Mouse (Mus musculus): ENCODE data around the gene Chd1l. TPM values are rescaled to one million over a fixed set of nuclear protein-coding genes. Genes with fewer than 3 reads are reported as not detected.

Gene Chd1l
- total RNA-seq, 2 experiments from 2014 or later = 10.4 to 12.3 TPM

- DNase-seq = no peak
- intact Hi-C loops (cut with DNase I) = no loop called here
Observed at GRCm38 (mm10) chr3:97624611-97625010, 14.6 kb upstream of the Chd1l start.

- DNase-seq = no peak
- intact Hi-C loops (cut with DNase I) = no loop called here
Observed at GRCm38 (mm10) chr3:97620657-97621056, 10.7 kb upstream of the Chd1l start.

GRCm38 (mm10) chr3:97617899-97618298, 7.9 kb upstream of the Chd1l start:
- no peak for DNase-seq
- intact Hi-C loops (cut with DNase I) = no loop called here

GRCm38 (mm10) chr3:97617091-97617825, 7.3 kb upstream of the Chd1l start:
- DNase-seq = no peak
- intact Hi-C loops (cut with DNase I) = no loop called here

- intact Hi-C loops (cut with DNase I) = no loop called here
- DNase-seq = no peak
Observed at GRCm38 (mm10) chr3:97615933-97616332, 5.9 kb upstream of the Chd1l start.

GRCm38 (mm10) chr3:97615154-97615553, 5.2 kb upstream of the Chd1l start:
- no peak for DNase-seq
- intact Hi-C loops (cut with DNase I) = no loop called here

GRCm38 (mm10) chr3:97611021-97611420, 1.0 kb upstream of the Chd1l start:
- intact Hi-C loops (cut with DNase I) = loop anchor here (2.0 kb wide), 1 partner anchor 70 kb away; no protein-coding TSS in a partner anchor
- no peak for DNase-seq

GRCm38 (mm10) chr3:97609201-97609844, 680 bp downstream of the Chd1l start:
- intact Hi-C loops (cut with DNase I) = no loop called here
- DNase-seq = peak; percentile 38

GRCm38 (mm10) chr3:97600050-97600832, 9.8 kb downstream of the Chd1l start:
- DNase-seq = no peak
- intact Hi-C loops (cut with DNase I) = no loop called here

GRCm38 (mm10) chr3:97596796-97597195, 13.2 kb downstream of the Chd1l start:
- no peak for DNase-seq
- intact Hi-C loops (cut with DNase I) = no loop called here

GRCm38 (mm10) chr3:97595066-97595465, 14.9 kb downstream of the Chd1l start:
- intact Hi-C loops (cut with DNase I) = no loop called here
- no peak for DNase-seq

- no peak for DNase-seq
Observed at GRCm38 (mm10) chr3:97594140-97594539, 15.9 kb downstream of the Chd1l start.

GRCm38 (mm10) chr3:97593089-97593488, 16.9 kb downstream of the Chd1l start:
- intact Hi-C loops (cut with DNase I) = no loop called here
- DNase-seq = no peak

More at GRCm38 (mm10) chr3:97594140-97594539, 15.9 kb downstream of the Chd1l start:
- intact Hi-C loops (cut with DNase I) = no loop called here

- DNase-seq = no peak
- intact Hi-C loops (cut with DNase I) = no loop called here
Observed at GRCm38 (mm10) chr3:97590699-97591098, 19.3 kb downstream of the Chd1l start.

- DNase-seq = no peak
- intact Hi-C loops (cut with DNase I) = loop anchor here (2.0 to 10.0 kb wide), 2 partner anchors 393 to 653 kb away; no protein-coding TSS in a partner anchor
Observed at GRCm38 (mm10) chr3:97587656-97588055, 22.3 kb downstream of the Chd1l start.

GRCm38 (mm10) chr3:97585383-97586160, 24.4 kb downstream of the Chd1l start:
- peak; percentile 61 to 74 for DNase-seq
- intact Hi-C loops (cut with DNase I) = loop anchor here (2.0 to 10.0 kb wide), 2 partner anchors 191 to 391 kb away; no protein-coding TSS in a partner anchor

- intact Hi-C loops (cut with DNase I) = no loop called here
- DNase-seq = no peak
Observed at GRCm38 (mm10) chr3:97573807-97574206, 36.2 kb downstream of the Chd1l start.

GRCm38 (mm10) chr3:97564588-97564987, 45.4 kb downstream of the Chd1l start:
- no peak for DNase-seq
- intact Hi-C loops (cut with DNase I) = no loop called here

- DNase-seq = no peak
- intact Hi-C loops (cut with DNase I) = no loop called here
Observed at GRCm38 (mm10) chr3:97558554-97558953, 51.4 kb downstream of the Chd1l start.

GRCm38 (mm10) chr3:97546205-97546604, 63.8 kb downstream of the Chd1l start:
- intact Hi-C loops (cut with DNase I) = no loop called here
- no peak for DNase-seq
